Mouse (Mus musculus) gastrocnemius, adult 8-10 months (tissue): ENCODE measurements around the gene Gna13. TPM values are rescaled to one million over a fixed set of nuclear protein-coding genes. Genes with fewer than 3 reads are reported as not detected.

Source experiments
- DNase-seq, 2 experiments: peaks; one replicate each; pipeline ENCODE4 v3.0.0; 2022; ENCODE audit warnings: low spot score in 2 of 2
- total RNA-seq, 4 experiments: library from RNA; stranded (reverse); gene quantifications; 2 replicates each; pipeline ENCODE4 v1.2.4; 2022

Gna13 gene
- total RNA-seq, 4 experiments from 2014 or later: 23.3 to 30.3 (median 28.4) TPM

GRCm38 (mm10) chr11:109420567-109420962 lies 57.9 kb downstream of the Gna13 start:
- DNase-seq: no peak

- no peak for DNase-seq
Measured at GRCm38 (mm10) chr11:109421205-109421604, 58.6 kb downstream of the Gna13 start.

- no peak for DNase-seq
Measured at GRCm38 (mm10) chr11:109422263-109422662, 59.6 kb downstream of the Gna13 start.

- no peak for DNase-seq
Measured at GRCm38 (mm10) chr11:109423294-109423693, 60.7 kb downstream of the Gna13 start.

GRCm38 (mm10) chr11:109425392-109426271 lies 63.0 kb downstream of the Gna13 start, which contains the start of gene Amz2:
Gene Amz2 (plus strand): TSS chr11:109425946.
- DNase-seq: peak; percentile 99

- no peak for DNase-seq
Measured at GRCm38 (mm10) chr11:109426272-109426586, 63.6 kb downstream of the Gna13 start.

GRCm38 (mm10) chr11:109427353-109427752 lies 64.7 kb downstream of the Gna13 start:
- DNase-seq: no peak

GRCm38 (mm10) chr11:109434233-109434798 lies 71.7 kb downstream of the Gna13 start:
- no peak for DNase-seq

- no peak for DNase-seq
Measured at GRCm38 (mm10) chr11:109436889-109437288, 74.3 kb downstream of the Gna13 start.

- DNase-seq: no peak
Measured at GRCm38 (mm10) chr11:109439209-109439608, 76.6 kb downstream of the Gna13 start.

GRCm38 (mm10) chr11:109439829-109440340 lies 77.3 kb downstream of the Gna13 start:
- peak; percentile 49 to 68 for DNase-seq

- DNase-seq: no peak
Measured at GRCm38 (mm10) chr11:109440641-109441040, 78.0 kb downstream of the Gna13 start.

GRCm38 (mm10) chr11:109441119-109441518 lies 78.5 kb downstream of the Gna13 start:
- DNase-seq: no peak

GRCm38 (mm10) chr11:109442166-109442730 lies 79.6 kb downstream of the Gna13 start:
- no peak for DNase-seq

- no peak for DNase-seq
Measured at GRCm38 (mm10) chr11:109443468-109444263, 81.0 kb downstream of the Gna13 start.

GRCm38 (mm10) chr11:109444600-109444999 lies 82.0 kb downstream of the Gna13 start:
- no peak for DNase-seq

GRCm38 (mm10) chr11:109445438-109446035 lies 82.9 kb downstream of the Gna13 start:
- DNase-seq: no peak
